Mouse (Mus musculus) E14TG2a.4 (cell line): ENCODE results near the gene Slc35e1.

Source experiments
- CTCF ChIP-seq: conservative IDR thresholded peaks from 2 replicates; pipeline ENCODE4 v1.5.1; 2014; ENCODE audit warnings: low read length
- NANOG ChIP-seq: IDR thresholded peaks from 2 replicates; pipeline ENCODE4 v1.6.1; 2014; ENCODE audit warnings: borderline replicate concordance, low read length, mixed read lengths

DNA sequence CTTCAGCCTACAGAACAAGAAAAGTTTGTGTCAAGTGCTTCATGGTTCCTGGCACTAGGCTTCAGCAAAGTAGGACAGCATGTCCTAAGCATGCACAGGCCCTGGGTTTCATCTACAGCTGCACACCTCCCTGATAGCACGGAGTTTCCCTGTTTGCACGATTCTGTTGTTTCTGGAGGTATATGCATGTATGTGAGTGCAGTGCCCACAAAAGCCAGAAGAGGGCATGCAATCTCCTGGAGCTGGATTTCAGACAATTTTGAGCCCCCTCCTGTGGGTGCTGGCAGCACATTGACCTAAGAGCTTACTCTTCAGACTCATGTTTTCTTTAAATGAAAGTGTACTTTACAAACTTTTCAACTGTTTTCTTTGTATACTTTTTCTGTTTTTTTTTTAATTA is 38.5 kb downstream of the Slc35e1 start:
- no peak for TF ChIP-seq NANOG
- peak; percentile 56 for TF ChIP-seq CTCF
